Mouse (Mus musculus) E14TG2a.4 (cell line): ENCODE measurements around the gene Herpud1.

Source experiments
- H3K27me3 ChIP-seq: 2 replicates; pipeline ENCODE4 v1.6.1; 2014; ENCODE audit warnings: low read length, control low read depth; ENCODE audit not compliant: insufficient read depth
- H3K36me3 ChIP-seq: 2 replicates; pipeline ENCODE4 v1.6.1; 2014; ENCODE audit warnings: low read length, control low read depth; ENCODE audit not compliant: insufficient read depth
- H3K4me1 ChIP-seq: replicated peaks from 2 replicates; pipeline ENCODE4 v1.6.1; 2014; ENCODE audit warnings: low read depth, low read length, control low read depth
- H3K4me3 ChIP-seq: replicated peaks from 2 replicates; pipeline ENCODE4 v1.5.1; 2014; ENCODE audit warnings: mild to moderate bottlenecking, low read length
- H3K9me3 ChIP-seq: 2 replicates; pipeline ENCODE4 v1.6.1; 2014; ENCODE audit warnings: low read length, control low read depth
- CTCF ChIP-seq: conservative IDR thresholded peaks from 2 replicates; pipeline ENCODE4 v1.5.1; 2014; ENCODE audit warnings: low read length
- NANOG ChIP-seq: IDR thresholded peaks from 2 replicates; pipeline ENCODE4 v1.6.1; 2014; ENCODE audit warnings: borderline replicate concordance, low read length, mixed read lengths
- POU5F1 ChIP-seq: IDR thresholded peaks from 2 replicates; pipeline ENCODE4 v1.6.1; 2014; ENCODE audit warnings: low read length, borderline replicate concordance

Gene Herpud1

DNA sequence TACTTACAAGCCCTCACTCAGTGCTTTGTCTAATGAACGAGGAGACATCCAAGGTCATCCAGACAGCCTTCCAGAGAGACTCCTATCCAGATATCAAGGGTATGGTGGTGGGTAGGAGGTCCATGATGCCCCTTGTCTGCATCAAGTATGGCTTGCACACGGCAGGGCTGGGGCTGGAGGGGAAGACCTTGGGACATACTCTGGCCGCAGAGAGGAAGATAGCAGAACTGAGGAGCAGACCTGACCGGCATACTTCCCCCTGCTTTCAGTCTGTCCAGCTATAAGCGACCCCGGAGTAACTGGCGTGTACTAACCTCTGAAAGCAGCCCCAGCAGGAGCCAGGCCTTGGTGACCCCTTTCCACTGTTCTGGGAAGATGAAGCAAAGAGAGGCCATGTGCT, 23.3 kb downstream of the Herpud1 start:
- peaks cover 10% of the 10 kb centered on the region; the same call in 1 of the 2 replicates for H3K9me3 ChIP-seq
- H3K4me3 ChIP-seq = no peak overlapping the region
- H3K4me1 ChIP-seq = no peaks in the 10 kb centered on the region
- H3K36me3 ChIP-seq = no peaks in the 10 kb centered on the region
- TF ChIP-seq CTCF (no peak), NANOG (no peak), POU5F1 (no peak)
- no peaks in the 10 kb centered on the region for H3K27me3 ChIP-seq

DNA sequence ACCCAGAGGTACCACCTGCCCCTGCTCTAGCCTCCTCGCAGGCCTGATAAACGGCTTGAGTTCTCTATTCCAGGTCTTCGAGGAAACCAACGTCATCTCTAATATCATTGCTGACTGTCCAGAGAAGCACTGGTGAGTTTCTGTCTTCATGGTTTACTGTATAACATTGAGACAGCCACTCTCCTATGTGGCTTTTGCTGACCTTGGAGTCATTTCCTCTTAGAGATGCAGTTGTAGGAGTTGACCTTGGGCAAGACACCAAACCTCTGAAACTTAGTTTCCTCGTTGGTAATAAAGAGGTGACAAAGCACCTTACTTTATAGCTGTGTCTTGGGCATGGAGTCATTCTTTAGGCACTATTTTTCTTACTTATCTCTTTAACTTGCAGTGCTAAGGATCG, 26.3 kb downstream of the Herpud1 start:
- Histone ChIP-seq H3K4me1 (no peaks in the 10 kb centered on the region), H3K36me3 (no peaks in the 10 kb centered on the region), H3K27me3 (no peaks in the 10 kb centered on the region), H3K4me3 (no peak overlapping the region), H3K9me3 (peaks cover 10% of the 10 kb centered on the region; the same call in 1 of the 2 replicates)
- no peak for TF ChIP-seq POU5F1
- no peak for TF ChIP-seq NANOG
- TF ChIP-seq CTCF = no peak

DNA sequence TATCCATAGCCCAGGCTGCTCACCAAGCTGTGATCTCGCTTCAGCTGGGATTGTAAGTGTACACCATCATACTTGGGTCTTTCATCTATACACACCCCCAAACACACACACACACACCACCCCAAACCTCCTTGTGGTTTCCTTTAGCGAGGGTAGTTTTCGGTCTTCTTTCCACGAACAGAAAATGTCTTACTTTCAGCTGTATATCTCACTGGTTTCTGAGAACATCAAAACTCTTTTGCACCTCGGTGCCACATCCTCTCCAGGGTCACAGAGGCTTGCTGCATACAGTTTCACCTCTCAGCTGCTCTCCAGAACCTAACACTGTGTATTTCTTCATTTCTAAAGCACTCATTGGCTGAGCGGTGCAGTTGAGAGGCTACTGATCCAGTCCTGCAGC, 27.3 kb downstream of the Herpud1 start:
- no peaks in the 10 kb centered on the region; the same call in 1 of the 2 replicates for H3K4me1 ChIP-seq
- H3K36me3 ChIP-seq = no peaks in the 10 kb centered on the region
- no peaks in the 10 kb centered on the region for H3K27me3 ChIP-seq
- no peak overlapping the region for H3K4me3 ChIP-seq
- TF ChIP-seq NANOG (no peak), CTCF (no peak), POU5F1 (no peak)
- H3K9me3 ChIP-seq = peaks cover 10% of the 10 kb centered on the region; the same call in 1 of the 2 replicates

DNA sequence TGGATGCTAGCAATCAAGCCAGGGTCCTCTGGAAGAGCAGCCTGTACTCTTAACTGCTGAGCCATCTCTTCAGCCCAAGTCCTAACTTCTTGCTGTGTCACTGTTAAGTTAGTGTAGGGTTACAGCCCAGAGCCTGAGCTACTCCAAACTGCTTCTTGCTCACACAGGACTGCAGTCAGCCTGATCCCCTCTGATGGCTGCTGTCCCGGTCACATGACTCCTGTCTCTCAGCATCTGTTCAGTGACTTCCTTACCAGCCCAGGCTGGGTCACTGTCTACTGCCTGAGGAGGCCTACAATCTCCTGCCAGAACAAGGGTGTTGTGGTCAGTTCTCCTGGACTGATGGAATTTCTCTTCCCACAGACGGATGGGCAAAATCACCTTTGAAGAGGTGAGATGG, 29.0 kb downstream of the Herpud1 start:
- no peaks in the 10 kb centered on the region; the same call in 1 of the 2 replicates for H3K4me1 ChIP-seq
- H3K9me3 ChIP-seq = peaks cover 24% of the 10 kb centered on the region
- H3K4me3 ChIP-seq = no peak overlapping the region
- H3K36me3 ChIP-seq = no peaks in the 10 kb centered on the region
- TF ChIP-seq POU5F1 (no peak), CTCF (no peak), NANOG (no peak)
- no peaks in the 10 kb centered on the region for H3K27me3 ChIP-seq

DNA sequence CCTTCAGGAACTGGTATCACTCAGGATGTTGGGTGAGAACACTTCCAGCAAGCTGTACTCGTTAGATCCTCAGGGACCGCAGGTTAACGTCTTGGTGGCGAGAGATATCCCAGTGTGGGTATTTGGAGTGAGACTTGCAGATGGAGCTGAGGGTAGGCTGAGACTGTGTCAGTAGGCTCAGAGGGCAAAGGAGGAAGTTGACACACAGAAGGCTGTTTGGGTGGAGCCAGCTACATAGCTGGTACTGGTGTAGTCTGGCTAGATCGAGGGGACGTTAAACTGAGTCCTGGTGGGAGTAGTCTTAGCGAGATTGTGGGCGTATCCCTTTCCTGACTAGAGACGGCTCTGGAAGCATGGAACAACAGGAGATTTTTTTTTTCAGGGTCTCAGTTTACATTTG, 31.8 kb downstream of the Herpud1 start:
- Histone ChIP-seq H3K36me3 (no peaks in the 10 kb centered on the region), H3K9me3 (peaks cover 16% of the 10 kb centered on the region), H3K4me3 (no peak overlapping the region), H3K27me3 (no peaks in the 10 kb centered on the region), H3K4me1 (peaks cover 8% of the 10 kb centered on the region)
- TF ChIP-seq NANOG (no peak), CTCF (no peak), POU5F1 (no peak)

DNA sequence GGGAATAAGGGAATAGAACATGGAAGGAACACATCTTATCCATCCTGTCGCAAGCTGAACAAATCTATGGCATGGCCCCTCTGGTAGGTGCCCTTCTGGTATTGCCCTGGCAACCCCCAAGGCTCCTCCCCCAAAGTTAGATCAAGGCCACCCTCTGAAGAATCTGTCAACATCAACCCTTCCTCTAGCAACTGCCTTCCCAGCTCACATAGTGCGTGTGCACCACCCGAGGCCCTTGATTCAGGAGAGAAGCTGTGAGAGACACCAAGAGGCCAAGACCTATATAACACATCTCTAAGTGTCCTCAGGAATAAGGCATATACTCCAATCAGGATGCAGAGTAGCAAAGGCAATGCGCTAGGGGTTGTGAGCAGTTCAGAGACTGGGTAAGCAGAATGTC, 36.0 kb downstream of the Herpud1 start:
- H3K9me3 ChIP-seq = peaks cover 16% of the 10 kb centered on the region
- peaks cover 3% of the 10 kb centered on the region; the same call in 1 of the 2 replicates for H3K27me3 ChIP-seq
- TF ChIP-seq POU5F1 = no peak
- TF ChIP-seq NANOG = no peak
- no peak for TF ChIP-seq CTCF
- no peak overlapping the region for H3K4me3 ChIP-seq
- peaks cover 10% of the 10 kb centered on the region for H3K4me1 ChIP-seq
- H3K36me3 ChIP-seq = no peaks in the 10 kb centered on the region

DNA sequence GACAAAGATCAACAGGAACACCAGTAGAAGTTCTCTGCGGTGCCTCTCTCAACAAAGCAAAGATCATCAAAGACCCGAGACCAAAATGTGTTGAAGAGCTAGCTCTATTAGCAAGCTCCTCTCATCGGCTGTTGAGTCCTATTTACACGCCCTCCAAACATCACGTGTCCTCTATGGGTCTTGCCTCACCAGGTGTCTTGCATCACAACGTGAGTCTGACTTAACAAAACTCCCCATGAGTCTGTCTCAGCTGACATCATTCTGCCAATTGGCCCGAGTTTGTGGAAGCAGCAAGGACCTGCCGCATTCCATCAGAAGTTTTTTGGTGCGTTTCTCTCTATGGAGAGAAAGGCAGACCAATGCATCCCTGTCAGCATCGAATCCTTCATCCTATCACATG, 41.7 kb downstream of the Herpud1 start:
- Histone ChIP-seq H3K4me1 (peaks cover 3% of the 10 kb centered on the region), H3K4me3 (no peak overlapping the region), H3K9me3 (no peaks in the 10 kb centered on the region), H3K27me3 (peaks cover 34% of the 10 kb centered on the region), H3K36me3 (no peaks in the 10 kb centered on the region)
- TF ChIP-seq NANOG = no peak
- TF ChIP-seq POU5F1 = no peak
- no peak for TF ChIP-seq CTCF

DNA sequence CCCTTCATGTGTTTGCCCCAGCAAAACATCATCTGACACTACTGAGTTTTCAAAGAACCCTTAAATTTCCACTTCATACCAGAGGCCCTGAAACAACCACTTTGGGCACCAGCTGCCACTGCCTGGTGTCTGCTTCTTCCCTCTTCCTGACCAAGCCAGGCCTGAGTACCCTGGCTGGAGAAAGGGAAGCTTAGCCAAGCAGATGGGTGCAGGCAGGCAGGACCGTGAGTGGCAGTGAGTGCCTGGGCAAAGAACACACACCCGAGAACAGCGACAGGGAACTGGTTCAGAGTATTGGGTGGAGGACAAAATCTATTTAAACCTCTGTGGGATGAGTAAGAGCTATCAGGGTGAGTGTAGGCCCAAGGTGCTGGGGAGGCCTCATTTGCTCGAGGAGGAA, 42.2 kb downstream of the Herpud1 start:
- Histone ChIP-seq H3K9me3 (no peaks in the 10 kb centered on the region), H3K4me3 (no peak overlapping the region), H3K27me3 (peaks cover 39% of the 10 kb centered on the region), H3K36me3 (no peaks in the 10 kb centered on the region), H3K4me1 (no peaks in the 10 kb centered on the region)
- TF ChIP-seq CTCF (no peak), POU5F1 (no peak), NANOG (no peak)

DNA sequence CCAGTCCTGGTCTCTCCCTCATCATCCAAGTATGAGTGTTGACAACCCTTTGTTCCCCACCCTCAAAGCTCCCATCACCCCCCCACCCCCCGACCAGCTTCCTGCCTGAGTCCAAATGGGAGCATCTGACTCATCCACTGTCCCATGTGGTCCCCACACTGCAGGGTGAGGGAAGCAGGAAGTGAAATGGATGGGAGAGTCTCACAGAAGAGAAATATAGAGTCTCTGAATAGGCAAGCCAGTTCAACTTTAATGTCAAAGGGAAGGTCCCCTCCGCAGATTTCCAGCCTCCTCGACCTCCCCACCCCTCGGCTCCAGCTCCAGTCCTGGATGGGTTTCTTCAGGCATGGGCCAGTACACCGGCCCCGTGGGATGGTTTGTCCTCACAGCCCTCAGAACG, 43.1 kb downstream of the Herpud1 start:
- Histone ChIP-seq H3K4me1 (peaks cover 5% of the 10 kb centered on the region), H3K27me3 (peaks cover 48% of the 10 kb centered on the region), H3K36me3 (no peaks in the 10 kb centered on the region), H3K4me3 (no peak overlapping the region), H3K9me3 (no peaks in the 10 kb centered on the region)
- TF ChIP-seq POU5F1 (no peak), CTCF (no peak), NANOG (no peak)
